Mouse (Mus musculus): ENCODE results near the gene Pappa2. TPM values are rescaled to one million over a fixed set of nuclear protein-coding genes. Genes with fewer than 3 reads are reported as not detected.

Gene Pappa2
- polyA plus RNA-seq, 1 experiment from 2014 or later = 1.3 TPM

GRCm38 (mm10) chr1:158819676-158820075 lies 160.6 kb downstream of the Pappa2 start:
- Histone ChIP-seq H3K4me3 (replicated peaks; ENCODE audit: low read length) (no peak overlapping the region), H3K27ac (ENCODE audit: low read length) (no peak overlapping the region), H3K9ac (replicated peaks; ENCODE audit: low read depth, low read length) (no peak overlapping the region), H3K4me1 (replicated peaks; ENCODE audit: control insufficient read depth, insufficient read depth, low read length) (no peaks in the 10 kb centered on the region), H3K9me3 (ENCODE audit: control insufficient read depth, low read length) (no peaks in the 10 kb centered on the region), H3K27me3 (replicated peaks; ENCODE audit: control insufficient read depth, insufficient read depth, low read length) (no peaks in the 10 kb centered on the region), H3K36me3 (ENCODE audit: control insufficient read depth, insufficient read depth) (no peaks in the 10 kb centered on the region), H3K4me2 (ENCODE audit: low read length) (no peak overlapping the region)
- ATAC-seq = no peak
- 74% methylated on average over 2 of the region's 2 CpGs for WGBS

- Histone ChIP-seq H3K36me3 (ENCODE audit: control insufficient read depth, insufficient read depth) (no peaks in the 10 kb centered on the region), H3K27ac (ENCODE audit: low read length) (no peak overlapping the region), H3K27me3 (replicated peaks; ENCODE audit: control insufficient read depth, insufficient read depth, low read length) (no peaks in the 10 kb centered on the region), H3K4me2 (ENCODE audit: low read length) (no peak overlapping the region), H3K9me3 (ENCODE audit: control insufficient read depth, low read length) (no peaks in the 10 kb centered on the region), H3K4me1 (replicated peaks; ENCODE audit: control insufficient read depth, insufficient read depth, low read length) (no peaks in the 10 kb centered on the region), H3K9ac (replicated peaks; ENCODE audit: low read depth, low read length) (no peak overlapping the region), H3K4me3 (replicated peaks; ENCODE audit: low read length) (no peak overlapping the region)
- no peak for ATAC-seq
- WGBS = 74% methylated on average over 3 of the region's 3 CpGs
These were observed 163.8 kb downstream of the Pappa2 start for GRCm38 (mm10) chr1:158816479-158816878.

- Histone ChIP-seq H3K27me3 (replicated peaks; ENCODE audit: control insufficient read depth, insufficient read depth, low read length) (no peaks in the 10 kb centered on the region), H3K27ac (ENCODE audit: low read length) (no peak overlapping the region), H3K9ac (replicated peaks; ENCODE audit: low read depth, low read length) (no peak overlapping the region), H3K4me1 (replicated peaks; ENCODE audit: control insufficient read depth, insufficient read depth, low read length) (no peaks in the 10 kb centered on the region), H3K9me3 (ENCODE audit: control insufficient read depth, low read length) (no peaks in the 10 kb centered on the region), H3K4me2 (ENCODE audit: low read length) (no peak overlapping the region), H3K4me3 (replicated peaks; ENCODE audit: low read length) (no peak overlapping the region), H3K36me3 (ENCODE audit: control insufficient read depth, insufficient read depth) (no peaks in the 10 kb centered on the region)
- no peak for ATAC-seq
- 60% methylated on average over 3 of the region's 3 CpGs for WGBS
These were observed 168.4 kb downstream of the Pappa2 start for GRCm38 (mm10) chr1:158811887-158812286.

GRCm38 (mm10) chr1:158775486-158775885 lies 204.8 kb downstream of the Pappa2 start:
- no peak overlapping the region for H3K4me3 ChIP-seq (replicated peaks; ENCODE audit: low read length)
- no peak overlapping the region for H3K9ac ChIP-seq (replicated peaks; ENCODE audit: low read depth, low read length)
- no peaks in the 10 kb centered on the region for H3K9me3 ChIP-seq (ENCODE audit: control insufficient read depth, low read length)
- no peaks in the 10 kb centered on the region for H3K27me3 ChIP-seq (replicated peaks; ENCODE audit: control insufficient read depth, insufficient read depth, low read length)
- no peak overlapping the region for H3K27ac ChIP-seq (ENCODE audit: low read length)
- no peak for ATAC-seq
- H3K36me3 ChIP-seq (ENCODE audit: control insufficient read depth, insufficient read depth) = no peaks in the 10 kb centered on the region
- H3K4me2 ChIP-seq (ENCODE audit: low read length) = no peak overlapping the region
- H3K4me1 ChIP-seq (replicated peaks; ENCODE audit: control insufficient read depth, insufficient read depth, low read length) = no peaks in the 10 kb centered on the region
- 86% methylated on average over 5 of the region's 5 CpGs for WGBS

GRCm38 (mm10) chr1:158773102-158773501 lies 207.2 kb downstream of the Pappa2 start:
- Histone ChIP-seq H3K9me3 (ENCODE audit: control insufficient read depth, low read length) (no peaks in the 10 kb centered on the region), H3K9ac (replicated peaks; ENCODE audit: low read depth, low read length) (no peak overlapping the region), H3K27me3 (replicated peaks; ENCODE audit: control insufficient read depth, insufficient read depth, low read length) (no peaks in the 10 kb centered on the region), H3K4me1 (replicated peaks; ENCODE audit: control insufficient read depth, insufficient read depth, low read length) (no peaks in the 10 kb centered on the region), H3K36me3 (ENCODE audit: control insufficient read depth, insufficient read depth) (no peaks in the 10 kb centered on the region), H3K27ac (ENCODE audit: low read length) (no peak overlapping the region), H3K4me2 (ENCODE audit: low read length) (no peak overlapping the region), H3K4me3 (replicated peaks; ENCODE audit: low read length) (no peak overlapping the region)
- ATAC-seq = no peak

GRCm38 (mm10) chr1:158770756-158771155 lies 209.5 kb downstream of the Pappa2 start:
- Histone ChIP-seq H3K4me1 (replicated peaks; ENCODE audit: control insufficient read depth, insufficient read depth, low read length) (no peaks in the 10 kb centered on the region), H3K36me3 (ENCODE audit: control insufficient read depth, insufficient read depth) (no peaks in the 10 kb centered on the region), H3K27ac (ENCODE audit: low read length) (no peak overlapping the region), H3K9me3 (ENCODE audit: control insufficient read depth, low read length) (no peaks in the 10 kb centered on the region), H3K4me2 (ENCODE audit: low read length) (no peak overlapping the region), H3K9ac (replicated peaks; ENCODE audit: low read depth, low read length) (no peak overlapping the region), H3K4me3 (replicated peaks; ENCODE audit: low read length) (no peak overlapping the region), H3K27me3 (replicated peaks; ENCODE audit: control insufficient read depth, insufficient read depth, low read length) (no peaks in the 10 kb centered on the region)
- 93% methylated on average over 4 of the region's 4 CpGs for WGBS
- ATAC-seq = no peak

- no peak for ATAC-seq
- Histone ChIP-seq H3K27me3 (replicated peaks; ENCODE audit: control insufficient read depth, insufficient read depth, low read length) (no peaks in the 10 kb centered on the region), H3K27ac (ENCODE audit: low read length) (no peak overlapping the region), H3K9me3 (ENCODE audit: control insufficient read depth, low read length) (no peaks in the 10 kb centered on the region), H3K4me1 (replicated peaks; ENCODE audit: control insufficient read depth, insufficient read depth, low read length) (no peaks in the 10 kb centered on the region), H3K4me2 (ENCODE audit: low read length) (no peak overlapping the region), H3K4me3 (replicated peaks; ENCODE audit: low read length) (no peak overlapping the region), H3K36me3 (ENCODE audit: control insufficient read depth, insufficient read depth) (no peaks in the 10 kb centered on the region), H3K9ac (replicated peaks; ENCODE audit: low read depth, low read length) (no peak overlapping the region)
- WGBS = 75% methylated on average over 7 of the region's 7 CpGs
These were observed 210.1 kb downstream of the Pappa2 start for GRCm38 (mm10) chr1:158770036-158770655.

- no peaks in the 10 kb centered on the region for H3K27me3 ChIP-seq (replicated peaks; ENCODE audit: control insufficient read depth, insufficient read depth, low read length)
- no peak overlapping the region for H3K27ac ChIP-seq (ENCODE audit: low read length)
- WGBS = 71% methylated on average over 2 of the region's 2 CpGs
- H3K9me3 ChIP-seq (ENCODE audit: control insufficient read depth, low read length) = no peaks in the 10 kb centered on the region
- no peak overlapping the region for H3K4me2 ChIP-seq (ENCODE audit: low read length)
- H3K9ac ChIP-seq (replicated peaks; ENCODE audit: low read depth, low read length) = no peak overlapping the region
- H3K4me1 ChIP-seq (replicated peaks; ENCODE audit: control insufficient read depth, insufficient read depth, low read length) = no peaks in the 10 kb centered on the region
- no peak for ATAC-seq
- no peaks in the 10 kb centered on the region for H3K36me3 ChIP-seq (ENCODE audit: control insufficient read depth, insufficient read depth)
- H3K4me3 ChIP-seq (replicated peaks; ENCODE audit: low read length) = no peak overlapping the region
These were observed 214.4 kb downstream of the Pappa2 start for GRCm38 (mm10) chr1:158765842-158766241.

- no peaks in the 10 kb centered on the region for H3K9me3 ChIP-seq (ENCODE audit: control insufficient read depth, low read length)
- H3K27ac ChIP-seq (ENCODE audit: low read length) = no peak overlapping the region
- H3K4me2 ChIP-seq (ENCODE audit: low read length) = no peak overlapping the region
- WGBS = 79% methylated on average over 6 of the region's 6 CpGs
- no peaks in the 10 kb centered on the region for H3K4me1 ChIP-seq (replicated peaks; ENCODE audit: control insufficient read depth, insufficient read depth, low read length)
- no peak overlapping the region for H3K4me3 ChIP-seq (replicated peaks; ENCODE audit: low read length)
- no peak overlapping the region for H3K9ac ChIP-seq (replicated peaks; ENCODE audit: low read depth, low read length)
- no peaks in the 10 kb centered on the region for H3K27me3 ChIP-seq (replicated peaks; ENCODE audit: control insufficient read depth, insufficient read depth, low read length)
- H3K36me3 ChIP-seq (ENCODE audit: control insufficient read depth, insufficient read depth) = no peaks in the 10 kb centered on the region
- ATAC-seq = no peak
These were observed 215.6 kb downstream of the Pappa2 start for GRCm38 (mm10) chr1:158764727-158765126.

GRCm38 (mm10) chr1:158764211-158764610 lies 216.1 kb downstream of the Pappa2 start:
- H3K9me3 ChIP-seq (ENCODE audit: control insufficient read depth, low read length) = no peaks in the 10 kb centered on the region
- no peak overlapping the region for H3K4me2 ChIP-seq (ENCODE audit: low read length)
- no peak for ATAC-seq
- H3K27ac ChIP-seq (ENCODE audit: low read length) = no peak overlapping the region
- no peaks in the 10 kb centered on the region for H3K36me3 ChIP-seq (ENCODE audit: control insufficient read depth, insufficient read depth)
- no peak overlapping the region for H3K4me3 ChIP-seq (replicated peaks; ENCODE audit: low read length)
- H3K27me3 ChIP-seq (replicated peaks; ENCODE audit: control insufficient read depth, insufficient read depth, low read length) = no peaks in the 10 kb centered on the region
- no peaks in the 10 kb centered on the region for H3K4me1 ChIP-seq (replicated peaks; ENCODE audit: control insufficient read depth, insufficient read depth, low read length)
- H3K9ac ChIP-seq (replicated peaks; ENCODE audit: low read depth, low read length) = no peak overlapping the region

Data from forebrain, embryonic 16.5 days (tissue).